Mouse (Mus musculus) liver, adult 2 months (tissue): ENCODE measurements around the gene 4930579G24Rik.

Experiments used
- CTCF ChIP-seq: fragments of 200-500 bp; IDR thresholded peaks from 2 replicates; pipeline ENCODE4 v1.5.1; 2011; ENCODE audit warnings: low read depth, low read length, control low read depth
- POLR2A ChIP-seq: fragments of 200-500 bp; IDR thresholded peaks from 2 replicates; pipeline ENCODE4 v1.6.1; 2011; ENCODE audit warnings: low read length, control low read depth; ENCODE audit not compliant: insufficient read depth; ENCODE audit errors: extremely low read depth

- no peak for TF ChIP-seq CTCF
- TF ChIP-seq POLR2A = no peak
Observed at GRCm38 (mm10) chr3:79676411-79676810, 47.5 kb downstream of the 4930579G24Rik start.
